Mouse (Mus musculus) myocyte (in vitro differentiated cells): ENCODE measurements around the gene Ahcyl2.

ENCODE experiments used
- E2F4 ChIP-seq: IDR thresholded peaks from one replicate; pipeline ENCODE4 v1.6.1; 2011; ENCODE audit warnings: mild to moderate bottlenecking, control low read depth, moderate library complexity; ENCODE audit not compliant: insufficient read depth
- MYOD1 ChIP-seq, 3 experiments: IDR thresholded peaks; one replicate each; pipeline ENCODE4 v1.6.1; 2011; ENCODE audit warnings: control low read depth in 2 of 3, low read depth in 2 of 3, mild to moderate bottlenecking in 2 of 3, moderate library complexity in 1 of 3; ENCODE audit not compliant: insufficient read length in 2 of 3, control insufficient read depth in 1 of 3
- MYOG ChIP-seq, 3 experiments: IDR thresholded peaks; one replicate each; pipeline ENCODE4 v1.6.1; 2011; ENCODE audit warnings: control low read depth in 2 of 3, low read depth in 2 of 3, mild to moderate bottlenecking in 2 of 3; ENCODE audit not compliant: insufficient read length in 2 of 3, control insufficient read depth in 1 of 3, insufficient read depth in 1 of 3
- POLR2A ChIP-seq: IDR thresholded peaks from one replicate; pipeline ENCODE4 v1.6.1; 2011; ENCODE audit warnings: low read depth, mild to moderate bottlenecking, control low read depth, moderate library complexity; ENCODE audit not compliant: insufficient read length
- SRF ChIP-seq: IDR thresholded peaks from one replicate; pipeline ENCODE4 v1.6.1; 2011; ENCODE audit warnings: low read depth; ENCODE audit not compliant: control insufficient read depth, insufficient read length

- TF ChIP-seq POLR2A (no peak), E2F4 (no peak), MYOG (IDR thresholded peaks at IDR 0.05; ENCODE audit: control insufficient read depth in 1 of 3, insufficient read depth in 1 of 3, insufficient read length in 2 of 3, low read depth in 2 of 3) (no peak), SRF (no peak), MYOD1 (IDR thresholded peaks at IDR 0.05; ENCODE audit: control insufficient read depth in 1 of 3, insufficient read length in 2 of 3, low read depth in 2 of 3) (no peak)
Measured at GRCm38 (mm10) chr6:29827291-29828242, 59.8 kb downstream of the Ahcyl2 start.
